Mouse (Mus musculus): ENCODE data around the gene Klhl34.

Klhl34 gene

GRCm38 (mm10) chrX:157818207-157818920 is at the start of gene Klhl34:
Klhl34 (plus strand) TSS chrX:157818435.
- DNase-seq (ENCODE audit: low spot score), result no peak

- no peak for DNase-seq (ENCODE audit: low spot score)
Measured at GRCm38 (mm10) chrX:157801669-157802068, 16.6 kb upstream of the Klhl34 start.

DNA sequence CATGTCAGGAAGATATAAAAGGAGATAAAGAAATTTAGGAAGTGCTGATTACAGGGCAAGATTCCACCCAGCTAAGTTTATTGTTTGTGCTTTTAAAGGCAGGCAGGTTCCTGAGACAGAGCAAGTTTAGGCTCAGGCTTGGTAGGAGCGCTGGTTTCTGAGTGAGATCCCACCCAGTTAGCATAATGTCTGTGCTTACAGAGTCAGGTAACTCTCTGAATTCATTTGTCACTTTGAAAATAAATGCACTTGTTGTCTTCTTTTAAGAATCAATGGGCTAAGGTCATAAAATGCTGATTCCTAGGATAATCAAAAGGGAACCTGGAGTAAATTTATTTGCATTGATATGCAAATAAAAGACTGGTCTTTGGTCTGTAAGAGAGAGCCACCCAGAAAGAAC is 8.5 kb upstream of the Klhl34 start:
- no peak for DNase-seq (ENCODE audit: low spot score)

DNA sequence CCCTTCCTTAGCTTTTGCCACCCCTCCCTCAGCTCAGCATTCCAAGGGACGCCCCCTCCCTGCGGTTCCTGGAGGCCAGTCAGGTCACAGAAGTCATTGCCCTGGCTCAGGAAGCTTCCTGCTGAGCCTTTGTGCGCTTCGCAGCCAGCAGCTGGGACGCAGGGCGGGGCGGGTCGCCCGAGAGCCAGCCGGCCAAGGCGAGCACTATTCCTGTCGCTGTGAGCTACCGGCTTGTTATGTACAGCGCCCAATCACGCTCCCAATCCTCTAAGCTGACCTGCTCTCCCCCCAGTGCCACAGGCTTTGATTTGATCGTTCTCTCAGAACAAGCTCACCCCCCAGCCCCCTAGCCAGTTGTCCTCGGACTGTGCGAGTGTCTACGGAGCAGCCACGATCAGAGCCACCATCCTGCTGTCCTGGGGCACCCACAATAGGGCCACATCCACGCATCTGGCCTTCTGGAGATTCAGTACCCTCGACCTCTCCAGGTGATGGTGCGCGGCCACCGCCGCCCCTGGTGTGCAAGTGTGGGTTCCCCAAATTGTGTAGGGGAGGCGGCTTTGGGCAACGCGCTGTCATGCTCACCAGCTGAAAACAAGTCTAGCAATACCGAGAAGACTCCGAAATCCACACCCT is 546 bp upstream of the Klhl34 start:
- no peak for DNase-seq (ENCODE audit: low spot score)

DNA sequence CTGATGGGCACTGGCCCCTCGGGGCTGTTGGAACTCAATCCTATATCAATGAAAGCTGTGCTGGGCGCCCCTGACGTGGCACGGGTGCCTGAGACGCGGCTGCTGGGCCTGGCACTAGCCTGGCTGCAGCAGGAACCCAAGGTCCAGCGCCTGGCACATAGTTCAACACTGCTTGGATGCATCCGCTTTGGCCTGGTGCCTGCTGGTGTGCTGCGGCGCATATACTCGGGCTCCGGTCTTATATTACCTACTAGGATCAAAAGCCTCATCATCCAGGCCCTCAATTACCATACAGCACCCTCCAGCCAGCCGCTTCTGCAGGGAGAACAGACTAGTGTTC is 656 bp downstream of the Klhl34 start:
- no peak for DNase-seq (ENCODE audit: low spot score)

- DNase-seq (ENCODE audit: low spot score), result no peak
Measured at GRCm38 (mm10) chrX:157829983-157830382, 11.7 kb downstream of the Klhl34 start.
